Mouse (Mus musculus): ENCODE results near the gene Gm20662.

Gene Gm20662

GRCm38 (mm10) chr9:108073141-108073930 lies 77.2 kb downstream of the Gm20662 start:
- ATAC-seq (ENCODE audit: insufficient number of reproducible peaks, low FRiP score, low TSS enrichment): peak; percentile 81

- ATAC-seq (ENCODE audit: insufficient number of reproducible peaks, low FRiP score, low TSS enrichment): no peak
Measured at GRCm38 (mm10) chr9:108080168-108080567, 84.0 kb downstream of the Gm20662 start, which contains the start of gene Mst1. Mst1 (plus strand) TSS chr9:108080436.

- no peak for ATAC-seq (ENCODE audit: insufficient number of reproducible peaks, low FRiP score, low TSS enrichment)
Measured at GRCm38 (mm10) chr9:108082549-108082948, 86.4 kb downstream of the Gm20662 start.

GRCm38 (mm10) chr9:108082988-108083431 lies 86.9 kb downstream of the Gm20662 start, which contains the start of gene Rnf123:
Rnf123 (minus strand) TSS chr9:108083346.
- ATAC-seq (ENCODE audit: insufficient number of reproducible peaks, low FRiP score, low TSS enrichment): no peak

- ATAC-seq (ENCODE audit: insufficient number of reproducible peaks, low FRiP score, low TSS enrichment): no peak
Measured at GRCm38 (mm10) chr9:108083561-108083960, 87.4 kb downstream of the Gm20662 start.

GRCm38 (mm10) chr9:108085261-108085660 lies 89.1 kb downstream of the Gm20662 start:
- no peak for ATAC-seq (ENCODE audit: insufficient number of reproducible peaks, low FRiP score, low TSS enrichment)

GRCm38 (mm10) chr9:108090611-108091120 lies 94.5 kb downstream of the Gm20662 start:
- no peak for ATAC-seq (ENCODE audit: insufficient number of reproducible peaks, low FRiP score, low TSS enrichment)

- ATAC-seq (ENCODE audit: insufficient number of reproducible peaks, low FRiP score, low TSS enrichment): no peak
Measured at GRCm38 (mm10) chr9:108093586-108093985, 97.4 kb downstream of the Gm20662 start.

- ATAC-seq (ENCODE audit: insufficient number of reproducible peaks, low FRiP score, low TSS enrichment): peak; percentile 74
Measured at GRCm38 (mm10) chr9:108094184-108094941, 98.2 kb downstream of the Gm20662 start, which contains the start of gene Apeh. Apeh (minus strand) TSS chr9:108094606.

All from cerebellum, adult (tissue).